Mouse (Mus musculus) adrenal gland, adult 18-20 months (tissue): ENCODE data around the gene Ptprn. TPM values are rescaled to one million over a fixed set of nuclear protein-coding genes. Genes with fewer than 3 reads are reported as not detected.

Source experiments
- DNase-seq, 2 experiments: peaks; one replicate each; pipeline ENCODE4 v3.0.0; 2021 to 2022; ENCODE audit warnings: low spot score in 2 of 2
- long read RNA-seq, 2 experiments: library from polyadenylated mRNA; stranded (forward); transcript quantifications; one replicate each; pipeline ENCODE4 v2.0.0; 2021
- total RNA-seq, 2 experiments: library from RNA; stranded (reverse); gene quantifications; 1 replicate in 1 of 2; 2 replicates in 1 of 2; pipeline ENCODE4 v1.2.3; 2021

Ptprn gene
- total RNA-seq = 10 to 100 TPM; 51.0 to 59.5 TPM
- long read RNA-seq, experiment 1, transcript Ptprn-201 (23 exons, 3,554 nt) = major isoform, 44 of 74 reads
- long read RNA-seq, experiment 1, partial matches to known transcripts = 20 of 74 reads
- long read RNA-seq, experiment 1, other reads (novel, unspliced or antisense) = 10 of 74 reads
- long read RNA-seq, experiment 2, transcript Ptprn-201 (23 exons, 3,554 nt) = major isoform, 7 of 78 reads
- long read RNA-seq, experiment 2, partial matches to known transcripts = 63 of 78 reads
- long read RNA-seq, experiment 2, other reads (novel, unspliced or antisense) = 8 of 78 reads

- no peak for DNase-seq
These were observed at the start of gene Ptprn for GRCm38 (mm10) chr1:75264091-75264880. Gene Ptprn, minus strand, starts transcription at chr1:75264502.

GRCm38 (mm10) chr1:75311694-75312093 lies 47.4 kb upstream of the Ptprn start:
- DNase-seq = no peak

GRCm38 (mm10) chr1:75304662-75305061 lies 40.4 kb upstream of the Ptprn start:
- DNase-seq = no peak

GRCm38 (mm10) chr1:75294294-75294693 lies 30.0 kb upstream of the Ptprn start:
- DNase-seq = no peak

- DNase-seq = no peak
These were observed 29.0 kb upstream of the Ptprn start for GRCm38 (mm10) chr1:75293331-75293701.

GRCm38 (mm10) chr1:75292476-75293330 lies 28.4 kb upstream of the Ptprn start:
- DNase-seq = no peak

- no peak for DNase-seq
These were observed 27.0 kb upstream of the Ptprn start for GRCm38 (mm10) chr1:75291321-75291720.

GRCm38 (mm10) chr1:75290582-75290981 lies 26.3 kb upstream of the Ptprn start:
- no peak for DNase-seq

- no peak for DNase-seq
These were observed 25.7 kb upstream of the Ptprn start for GRCm38 (mm10) chr1:75289888-75290431.

GRCm38 (mm10) chr1:75289376-75289775 lies 25.1 kb upstream of the Ptprn start:
- no peak for DNase-seq

GRCm38 (mm10) chr1:75284911-75285310 lies 20.6 kb upstream of the Ptprn start:
- no peak for DNase-seq

GRCm38 (mm10) chr1:75283017-75283416 lies 18.7 kb upstream of the Ptprn start:
- no peak for DNase-seq

GRCm38 (mm10) chr1:75278228-75278627 lies 13.9 kb upstream of the Ptprn start, which contains the start of gene Resp18:
Gene Resp18, minus strand, starts transcription at chr1:75278415.
- DNase-seq = no peak

- DNase-seq = peak; percentile 46 to 62
These were observed 13.2 kb upstream of the Ptprn start for GRCm38 (mm10) chr1:75277195-75278188.

GRCm38 (mm10) chr1:75262969-75263951 lies 1.0 kb downstream of the Ptprn start:
- DNase-seq = peak; percentile 63 to 68

GRCm38 (mm10) chr1:75261278-75261677 lies 3.0 kb downstream of the Ptprn start:
- no peak for DNase-seq

- DNase-seq = no peak
These were observed 8.7 kb downstream of the Ptprn start for GRCm38 (mm10) chr1:75255516-75256046.

GRCm38 (mm10) chr1:75254625-75255013 lies 9.7 kb downstream of the Ptprn start:
- no peak for DNase-seq
